Mouse (Mus musculus) embryo, embryonic 10.5 days (tissue): ENCODE results near the gene Bloc1s1.

Experiments
- DNase-seq: peaks from one replicate; pipeline ENCODE4 v3.0.0-alpha.2; 2015; ENCODE audit warnings: low spot score

The Bloc1s1 gene

DNA sequence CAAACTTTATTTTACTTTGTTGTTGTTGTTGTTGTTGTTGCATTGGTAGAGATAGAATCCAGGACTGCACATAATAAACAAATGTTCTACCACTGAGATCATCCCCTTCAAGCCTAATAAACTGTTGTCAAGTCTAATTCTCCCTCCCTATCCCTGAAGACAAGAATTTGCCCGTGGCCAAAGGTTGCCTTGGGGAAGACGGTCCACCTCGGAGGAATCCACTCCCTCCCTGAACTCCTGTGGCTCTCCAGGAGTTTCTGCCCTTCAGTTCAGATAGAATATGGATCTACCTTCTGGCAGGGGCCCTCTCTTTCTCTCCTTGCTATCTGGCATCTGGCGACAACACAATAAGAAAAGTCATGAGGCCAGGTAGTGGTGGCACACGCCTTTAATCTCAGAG lies 19.0 kb downstream of the Bloc1s1 start:
- DNase-seq, result no peak

GRCm38 (mm10) chr10:128902409-128902988 lies 21.3 kb downstream of the Bloc1s1 start:
- no peak for DNase-seq

GRCm38 (mm10) chr10:128901409-128901808 lies 22.4 kb downstream of the Bloc1s1 start:
- no peak for DNase-seq

- no peak for DNase-seq
These were observed 23.1 kb downstream of the Bloc1s1 start, which contains the start of gene Cd63 for GRCm38 (mm10) chr10:128900698-128901097. TSS of gene Cd63 (plus strand) at chr10:128900989.

DNA sequence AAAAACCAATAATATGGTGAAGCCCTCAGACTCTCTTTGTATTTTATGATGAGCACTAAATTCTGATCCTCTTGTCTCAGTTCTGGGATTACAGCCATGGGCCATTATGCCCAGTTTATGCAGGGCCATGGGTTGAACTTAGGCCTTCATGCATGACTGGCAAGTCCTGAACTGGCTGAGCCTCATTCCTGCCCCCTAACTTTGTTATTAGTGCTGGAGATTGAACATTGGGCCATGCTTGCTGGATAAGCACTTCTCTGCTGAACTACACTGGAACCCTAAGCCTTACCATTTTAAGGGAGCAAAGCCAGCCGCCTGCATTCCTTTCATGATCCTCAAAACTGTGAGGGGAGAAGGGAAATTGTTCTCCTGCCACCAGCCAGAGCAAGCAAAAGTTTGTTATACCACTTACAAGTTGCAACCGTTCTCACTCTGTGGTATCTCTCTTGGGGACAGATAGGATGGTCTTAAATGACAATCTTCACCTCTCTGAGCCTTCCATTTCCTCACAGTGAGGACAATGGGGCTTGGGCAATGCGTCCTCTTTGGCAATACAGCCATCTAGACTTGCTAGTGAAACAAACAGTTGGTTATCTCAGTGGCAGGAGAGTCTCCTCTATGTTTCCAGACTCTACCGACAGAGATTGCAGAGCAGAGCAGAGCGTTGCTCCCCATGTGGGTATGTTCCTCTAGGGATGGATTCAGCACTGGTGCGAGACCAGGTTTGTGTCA lies 23.9 kb downstream of the Bloc1s1 start:
- DNase-seq, result no peak

DNA sequence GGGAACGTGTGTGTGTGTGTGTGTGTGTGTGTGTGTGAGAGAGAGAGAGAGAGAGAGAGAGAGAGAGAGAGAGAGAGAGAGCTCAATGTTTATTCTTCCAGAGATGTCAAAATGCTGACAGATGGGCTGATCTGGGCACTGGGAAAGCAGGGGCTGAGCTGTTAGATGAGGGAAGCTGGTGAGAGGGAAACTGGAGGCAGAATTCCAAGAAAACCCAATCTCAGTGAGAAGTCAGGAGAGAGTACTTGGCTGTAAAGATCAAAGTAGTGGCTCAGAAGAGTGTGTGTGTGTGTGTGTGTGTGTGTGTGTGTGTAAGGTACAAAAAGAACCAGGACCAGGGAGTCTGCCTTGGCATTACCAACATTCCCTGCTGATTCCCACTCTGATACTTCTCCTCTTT lies 26.3 kb downstream of the Bloc1s1 start:
- no peak for DNase-seq

DNA sequence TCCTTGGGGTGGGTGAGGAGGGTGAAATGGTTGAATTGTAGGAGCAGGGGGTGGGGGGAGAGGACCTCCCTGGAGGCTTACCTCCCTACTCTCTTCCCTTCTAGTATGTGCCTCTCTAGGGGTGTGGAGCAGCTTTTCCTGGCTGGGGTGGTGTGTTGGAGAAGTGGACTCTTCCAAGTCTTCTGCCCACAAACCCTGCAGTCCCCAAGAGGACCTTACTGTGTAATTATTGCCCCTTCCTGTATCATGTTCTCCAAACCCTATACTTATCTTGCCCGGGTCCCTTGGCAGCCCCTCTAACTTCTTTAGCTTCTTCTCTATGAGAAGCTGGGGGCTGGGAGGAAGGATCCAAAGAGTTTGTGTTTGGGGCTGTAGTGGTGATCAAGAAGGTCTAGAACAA lies 27.0 kb downstream of the Bloc1s1 start:
- no peak for DNase-seq

DNA sequence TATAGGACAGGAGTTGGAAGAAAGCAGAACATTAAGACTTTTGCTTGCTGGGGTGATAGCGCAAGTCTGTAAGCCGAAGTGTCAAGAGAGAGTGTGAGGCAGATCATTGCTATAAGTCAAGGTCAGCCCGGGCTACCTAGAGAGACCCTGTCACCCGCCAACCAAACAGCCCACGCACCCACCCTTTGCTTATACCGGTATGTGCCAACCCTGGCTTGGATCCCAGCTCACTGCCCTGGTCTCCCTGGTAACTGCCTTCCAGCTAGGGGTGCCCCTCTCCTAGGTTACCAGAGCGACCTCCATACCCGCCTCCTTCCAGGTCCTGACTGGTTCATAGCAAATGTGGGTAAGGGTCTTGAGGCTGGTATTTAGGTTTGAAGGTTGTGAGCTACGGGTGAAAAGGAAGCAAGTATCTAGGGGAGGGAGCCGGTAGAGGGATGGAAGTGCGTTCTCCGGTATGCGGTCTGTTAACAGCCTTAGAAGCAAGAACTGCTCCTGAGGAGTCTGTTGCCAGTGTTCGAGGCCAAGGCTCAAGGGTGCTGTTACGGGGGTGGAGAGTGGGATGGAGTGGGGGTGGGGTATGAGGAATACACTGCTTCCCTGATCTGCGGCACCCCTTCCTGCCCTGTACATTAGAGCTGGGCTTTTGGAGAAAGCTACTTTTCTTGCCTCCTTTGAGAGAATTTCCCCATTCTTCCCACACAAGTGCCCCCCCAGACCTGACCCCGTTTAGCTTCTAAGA lies 27.7 kb downstream of the Bloc1s1 start:
- no peak for DNase-seq

DNA sequence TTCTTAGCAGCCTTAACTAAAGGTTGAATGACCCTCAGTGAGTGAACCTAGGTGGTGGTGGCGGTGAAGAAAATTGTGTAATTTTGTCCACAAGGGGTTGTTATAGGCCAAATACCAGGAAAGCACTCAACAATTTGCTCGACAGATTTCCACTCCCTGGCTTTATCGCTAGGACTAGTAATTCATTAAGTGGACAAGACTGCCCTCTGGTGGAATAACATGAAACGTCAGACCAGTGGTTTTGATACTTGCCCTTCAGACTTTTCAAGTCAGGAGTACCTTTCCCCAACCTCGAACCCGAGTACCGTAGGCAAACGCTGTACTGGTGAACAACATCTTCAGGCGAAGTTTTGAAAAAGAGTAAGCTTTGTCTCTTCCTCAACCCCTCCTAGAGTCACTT lies 28.4 kb downstream of the Bloc1s1 start:
- DNase-seq, result peak; percentile 99

GRCm38 (mm10) chr10:128892246-128892645 lies 31.6 kb downstream of the Bloc1s1 start:
- DNase-seq, result no peak

GRCm38 (mm10) chr10:128891296-128892094 lies 32.3 kb downstream of the Bloc1s1 start, which contains the start of gene Gdf11:
TSS of gene Gdf11 (minus strand) at chr10:128891718.
- DNase-seq, result peak; percentile 91

DNA sequence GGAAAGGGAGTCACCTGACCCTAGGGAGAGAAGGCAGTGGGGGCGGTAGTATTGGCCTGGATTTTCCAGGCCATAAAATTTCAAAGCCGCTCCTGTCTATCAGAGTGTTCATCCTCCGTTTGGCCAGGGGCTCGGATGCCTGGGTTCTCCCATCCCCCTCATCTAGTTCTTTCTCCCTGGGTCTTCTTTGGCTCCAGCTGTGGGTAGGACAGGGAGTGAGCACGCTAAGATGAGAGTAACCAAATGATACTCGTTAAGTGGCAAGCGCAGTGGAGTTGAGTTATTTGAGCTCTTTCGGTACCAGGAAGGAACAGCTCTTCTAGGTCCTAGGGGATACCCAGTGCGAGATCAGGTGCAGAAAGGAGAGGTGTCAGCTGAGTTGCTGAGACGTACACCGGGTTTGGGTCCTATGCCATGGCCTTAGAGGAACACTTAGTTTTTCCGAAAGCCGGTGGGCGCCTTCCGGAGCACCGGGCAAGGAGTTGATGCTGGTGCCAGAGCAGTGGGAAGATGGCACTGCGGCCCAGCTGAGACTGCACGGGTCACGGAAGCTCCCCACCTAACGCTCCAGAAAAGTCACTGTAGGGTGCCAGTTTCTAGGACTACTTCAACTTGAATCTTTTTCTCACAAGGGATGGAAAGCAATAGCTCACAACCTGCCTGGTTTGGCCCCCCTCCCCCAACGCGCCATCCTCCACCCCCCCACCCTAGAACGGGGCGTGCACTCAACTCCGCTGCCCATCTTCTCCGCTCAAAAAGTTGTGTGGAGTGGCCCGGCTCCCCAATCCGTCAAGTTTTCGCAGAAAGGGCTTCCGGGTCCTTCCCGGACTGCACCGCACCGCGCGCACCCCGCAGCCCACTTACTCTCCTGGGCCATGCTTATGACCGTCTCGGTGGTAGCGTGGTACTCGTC lies 33.2 kb downstream of the Bloc1s1 start:
- peak; percentile 50 for DNase-seq

- DNase-seq, result peak; percentile 19
These were observed 34.0 kb downstream of the Bloc1s1 start for GRCm38 (mm10) chr10:128889846-128890245.

DNA sequence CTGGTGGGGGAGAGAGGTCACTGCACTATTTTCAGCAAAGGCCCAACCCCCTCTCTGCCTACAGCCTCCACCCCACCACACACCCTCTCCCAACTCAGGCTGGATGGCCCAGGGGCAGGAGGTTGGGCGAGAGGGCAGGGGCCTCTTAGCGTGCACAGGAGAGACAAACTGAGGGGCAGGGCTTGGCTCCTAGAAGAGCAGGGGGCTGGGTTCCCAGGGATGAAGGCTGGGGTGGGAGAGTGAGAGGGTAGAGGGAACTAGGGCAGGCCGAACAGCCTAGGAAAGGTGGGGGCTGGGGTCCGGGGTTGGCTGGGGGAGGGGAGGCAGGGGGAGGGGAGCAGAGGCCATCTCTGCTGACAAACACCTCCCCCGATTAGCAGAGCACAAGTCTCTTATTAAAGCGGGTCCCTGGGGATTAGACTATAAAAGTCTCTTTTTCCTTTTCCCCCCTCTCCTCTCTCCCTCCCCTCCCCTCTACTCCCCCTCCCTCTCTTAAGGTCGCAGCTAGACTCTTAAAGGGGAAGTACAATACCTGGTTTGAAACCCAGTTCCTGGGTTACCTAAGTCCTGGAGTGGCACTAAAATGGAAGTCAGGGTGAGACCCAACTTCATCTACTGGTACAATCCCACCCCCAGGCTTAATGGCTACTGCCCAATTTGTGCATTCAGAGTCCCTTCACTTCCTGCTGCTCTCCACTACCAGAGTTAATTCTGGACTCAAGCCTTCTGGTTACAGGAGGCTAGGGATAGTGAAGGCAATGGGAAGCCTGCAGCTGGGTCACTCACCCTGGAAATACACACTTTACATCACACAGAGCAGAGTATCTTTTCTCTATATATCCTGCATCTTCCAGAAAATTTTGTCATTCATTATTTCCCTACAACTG lies 34.7 kb downstream of the Bloc1s1 start:
- DNase-seq, result peak; percentile 91

- no peak for DNase-seq
These were observed 41.8 kb downstream of the Bloc1s1 start for GRCm38 (mm10) chr10:128882067-128882466.

- no peak for DNase-seq
These were observed 45.0 kb downstream of the Bloc1s1 start for GRCm38 (mm10) chr10:128878811-128879210.

DNA sequence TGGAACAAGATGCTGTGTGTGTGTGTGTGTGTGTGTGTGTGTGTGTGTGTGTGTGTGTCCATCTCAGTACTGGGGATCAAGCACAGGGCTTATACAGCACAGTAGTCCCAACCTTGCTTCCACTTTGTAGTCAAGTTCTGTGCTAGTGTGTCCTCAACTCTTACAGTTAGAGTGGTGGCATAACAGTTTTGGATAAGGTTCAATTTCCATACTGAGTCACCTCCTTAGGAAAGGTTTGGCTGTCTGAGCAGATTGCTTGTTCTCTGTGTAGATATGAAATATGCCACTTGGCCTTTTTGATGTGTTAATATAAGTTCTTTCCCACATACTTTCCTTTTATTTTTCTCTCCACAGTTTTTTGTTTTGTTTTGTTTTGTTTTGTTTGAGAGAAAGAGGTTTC lies 45.5 kb downstream of the Bloc1s1 start:
- no peak for DNase-seq

- no peak for DNase-seq
These were observed 53.5 kb downstream of the Bloc1s1 start for GRCm38 (mm10) chr10:128870341-128870740.
